Mouse (Mus musculus) kidney, embryonic 16.5 days (tissue): ENCODE results near the gene Iqcf5. TPM values are rescaled to one million over a fixed set of nuclear protein-coding genes. Genes with fewer than 3 reads are reported as not detected.

Source experiments
- ATAC-seq: fragments of 200-750 bp; cut with Nextera tagmentation; 2 replicates; pipeline ENCODE4 v1.8.0; 2017; ENCODE audit warnings: moderate TSS enrichment; ENCODE audit not compliant: low FRiP score, low TSS enrichment
- H3K27ac ChIP-seq: fragments of 300-500 bp; sonication (generic); 2 replicates; pipeline ENCODE4 v1.5.1; 2014; ENCODE audit warnings: low read length
- H3K27me3 ChIP-seq: fragments of 300-500 bp; sonication (generic); 2 replicates; pipeline ENCODE4 v1.6.1; 2014; ENCODE audit warnings: low read length, control low read depth, mixed read lengths; ENCODE audit not compliant: insufficient read depth
- H3K36me3 ChIP-seq: fragments of 300-500 bp; sonication (generic); 2 replicates; pipeline ENCODE4 v1.6.1; 2014; ENCODE audit warnings: low read length, control low read depth, mixed read lengths; ENCODE audit not compliant: insufficient read depth
- H3K4me1 ChIP-seq: fragments of 300-500 bp; sonication (generic); 2 replicates; pipeline ENCODE4 v1.6.1; 2014; ENCODE audit warnings: low read length, control low read depth, mixed read lengths; ENCODE audit not compliant: insufficient read depth
- H3K4me2 ChIP-seq: fragments of 300-500 bp; sonication (generic); replicated peaks from 2 replicates; pipeline ENCODE4 v1.6.1; 2014; ENCODE audit warnings: low read depth, low read length
- H3K4me3 ChIP-seq: fragments of 300-500 bp; sonication (generic); 2 replicates; pipeline ENCODE4 v1.5.1; 2014; ENCODE audit warnings: mild to moderate bottlenecking, low read length
- H3K9ac ChIP-seq: fragments of 300-500 bp; sonication (generic); replicated peaks from 2 replicates; pipeline ENCODE4 v1.6.1; 2014; ENCODE audit warnings: low read length
- H3K9me3 ChIP-seq: fragments of 300-500 bp; sonication (generic); 2 replicates; pipeline ENCODE4 v1.6.1; 2016; ENCODE audit warnings: low read length, control low read depth
- WGBS: fragments of 180-500 bp; shearing (Covaris S2); extraction: QIAGEN DNeasy Blood & Tissue Kit; methylation state at CpG from one replicate; pipeline ENCODE4 v1.1.7; 2014; 5-methylcytosine and 5-hydroxymethylcytosine counted together
- polyA plus RNA-seq: library from polyadenylated mRNA; unstranded; fragments of >200 nt; fragmentation: Nextera tagmentation; extraction: Ambion mirVana; gene quantifications from 2 replicates; pipeline ENCODE4 v1.2.1, GENCODE M21; 2015

Gene Iqcf5
- polyA plus RNA-seq, 1 experiment from 2014 or later: not detected

DNA sequence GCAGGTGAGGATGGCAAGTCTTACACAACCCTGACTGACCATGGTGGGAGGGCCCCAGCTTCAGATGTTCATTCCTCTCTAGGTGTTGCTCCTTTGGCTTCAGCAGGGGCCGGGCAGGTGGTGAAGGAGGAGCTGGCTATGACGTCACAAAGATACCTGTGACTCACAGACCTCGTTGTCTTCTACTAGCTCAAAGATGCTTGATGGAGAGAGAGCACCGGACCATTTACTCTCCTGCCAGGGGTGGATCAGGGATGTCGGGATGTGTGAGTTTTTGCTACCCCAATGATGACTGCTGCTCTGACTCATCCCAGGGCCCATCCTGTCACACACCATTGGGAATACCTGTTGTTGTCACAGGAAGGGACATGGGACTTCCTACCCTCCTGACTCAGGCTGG, 47.2 kb downstream of the Iqcf5 start, which contains the start of gene Iqcf3:
Gene Iqcf3 (minus strand): TSS at position 101 of the 400 bp plus-strand sequence.
- ATAC-seq: no peak
- Histone ChIP-seq H3K9ac (no peak within 1 kb of the TSS), H3K27ac (no peak within 1 kb of the TSS), H3K4me3 (no peak within 1 kb of the TSS), H3K36me3 (no peaks in the 10 kb centered on the region), H3K27me3 (no peaks in the 10 kb centered on the region), H3K4me1 (no peaks in the 10 kb centered on the region), H3K9me3 (no peaks in the 10 kb centered on the region), H3K4me2 (no peak within 1 kb of the TSS)
- 89% methylated on average over 5 of the region's 5 CpGs for WGBS

DNA sequence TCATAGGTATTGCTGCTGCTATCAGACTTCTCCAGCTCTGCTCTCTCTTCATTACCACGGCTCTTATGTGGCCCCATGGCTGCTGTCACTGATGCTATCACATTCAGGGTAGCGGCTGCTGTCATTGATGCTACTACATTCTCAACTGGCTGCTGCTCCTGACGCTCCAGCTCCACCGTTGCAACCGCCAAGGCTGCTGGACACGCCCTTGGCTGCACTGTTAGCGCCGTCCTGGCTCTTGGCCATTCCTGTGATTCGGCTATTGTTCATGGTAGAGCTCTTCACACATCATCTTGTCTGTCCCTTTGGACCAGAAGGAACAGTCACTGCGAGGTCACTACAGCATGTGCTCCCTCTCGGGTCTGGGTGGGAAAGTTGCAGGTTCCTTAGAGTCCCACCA, 47.9 kb downstream of the Iqcf5 start:
- 91% methylated on average over 11 of the region's 11 CpGs for WGBS

DNA sequence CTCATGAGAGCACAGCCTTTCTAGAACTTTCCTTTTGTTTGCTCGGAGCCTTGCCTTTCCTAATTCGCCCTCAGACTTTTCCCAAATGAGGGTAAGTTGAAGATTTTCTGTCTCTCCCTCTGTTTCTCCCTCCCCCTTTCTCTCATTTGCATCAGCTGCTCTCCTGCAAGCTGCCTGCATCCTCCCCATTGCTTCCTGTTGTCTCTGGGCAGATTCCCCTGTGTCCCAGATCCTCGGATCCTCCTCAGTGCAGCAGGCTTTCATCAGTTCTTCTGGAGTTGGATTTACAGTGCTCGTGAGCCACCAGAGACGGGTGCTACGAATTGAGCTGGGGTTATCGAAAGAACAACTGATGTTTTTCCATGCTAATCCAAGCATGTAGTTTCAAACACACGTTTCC, 49.7 kb downstream of the Iqcf5 start:
- Histone ChIP-seq H3K4me1 (no peaks in the 10 kb centered on the region), H3K4me3 (no peak overlapping the region), H3K9me3 (no peaks in the 10 kb centered on the region), H3K27ac (no peak overlapping the region), H3K9ac (no peak overlapping the region), H3K27me3 (no peaks in the 10 kb centered on the region), H3K36me3 (no peaks in the 10 kb centered on the region), H3K4me2 (no peak overlapping the region)
- 58% methylated on average over 8 of the region's 8 CpGs for WGBS
- no peak for ATAC-seq

More for the DNA sequence above, 47.9 kb downstream of the Iqcf5 start:
- Histone ChIP-seq H3K27me3 (no peaks in the 10 kb centered on the region), H3K4me3 (no peak overlapping the region), H3K9ac (no peak overlapping the region), H3K4me2 (no peak overlapping the region), H3K36me3 (no peaks in the 10 kb centered on the region), H3K27ac (no peak overlapping the region), H3K9me3 (no peaks in the 10 kb centered on the region), H3K4me1 (no peaks in the 10 kb centered on the region)
- ATAC-seq: no peak

Other genes starting within 250 kb of the Iqcf5 start
- 28.4 and 29.2 TPM in 2 replicates for gene Poc1a, start 233.5 kb upstream of the Iqcf5 start, polyA plus RNA-seq
- gene Dusp7, start 145.9 kb upstream of the Iqcf5 start, polyA plus RNA-seq: 13.6 and 13.7 TPM in 2 replicates
- gene Rpl29, start 85.1 kb upstream of the Iqcf5 start, polyA plus RNA-seq: 947 and 1,016 TPM in 2 replicates
- 59.1 and 62.4 TPM in 2 replicates for gene Acy1, start 76.3 kb upstream of the Iqcf5 start, polyA plus RNA-seq
- gene Abhd14b, start 67.1 kb upstream of the Iqcf5 start, polyA plus RNA-seq: 45.5 and 48.3 TPM in 2 replicates
- gene Abhd14a, start 66.9 kb upstream of the Iqcf5 start, polyA plus RNA-seq: 68.8 and 70.3 TPM in 2 replicates
- 119 and 136 TPM in 2 replicates for gene Pcbp4, start 61.3 kb upstream of the Iqcf5 start, polyA plus RNA-seq
- 0.31 and 0.41 TPM in 2 replicates for gene Gpr62, start 48.6 kb upstream of the Iqcf5 start, polyA plus RNA-seq
- gene Rrp9, start 38.6 kb upstream of the Iqcf5 start, polyA plus RNA-seq: 56.2 and 59.5 TPM in 2 replicates
- 3.3 and 3.5 TPM in 2 replicates for gene Parp3, start 37.6 kb upstream of the Iqcf5 start, polyA plus RNA-seq
- not detected in 2 replicates for gene Iqcf1, start 14.6 kb upstream of the Iqcf5 start, polyA plus RNA-seq
- gene Iqcf3, start 47.1 kb downstream of the Iqcf5 start, polyA plus RNA-seq: not detected in 2 replicates
- gene Iqcf4, start 56.4 kb downstream of the Iqcf5 start, polyA plus RNA-seq: not detected in 2 replicates
- not detected in 2 replicates for gene Iqcf6, start 112.0 kb downstream of the Iqcf5 start, polyA plus RNA-seq
- gene Grm2, start 141.5 kb downstream of the Iqcf5 start, polyA plus RNA-seq: not detected in 2 replicates
- gene Tex264, start 171.4 kb downstream of the Iqcf5 start, polyA plus RNA-seq: 84.1 and 88.0 TPM in 2 replicates